7 mouse cellular contexts compared by ENCODE assay signal in genomic region chr7:125428816-125429500, GRCm38 (mm10). TPM values are rescaled to one million over a fixed set of nuclear protein-coding genes. Genes with fewer than 3 reads are reported as not detected.
DNase-seq lines count a peak whose midpoint lies in the region; ATAC-seq and TF ChIP-seq lines count a peak whose summit lies in the region.
"Not testable (repeated sequence)": the region's sequence is repeated elsewhere in the genome, so short reads cannot be mapped to it uniquely, and the experiment has no call there.

No protein-coding gene starts in this region.

- peak; percentile 79 for DNase-seq in liver
- DNase-seq in spleen, adult 12 weeks (ENCODE audit: low spot score) = peak; percentile 29
- peak; percentile 42 for DNase-seq in yolk sac, embryonic 10.5 days (ENCODE audit: low spot score)

- not testable (repeated sequence) for H3K9me3 ChIP-seq in heart, embryonic 11.5 days (replicated peaks; ENCODE audit: control insufficient read depth, low read length); liver, embryonic 15.5 days (replicated peaks)

- not testable (repeated sequence) for TF ChIP-seq CTCF in bone marrow, adult 2 months (IDR thresholded peaks at IDR 0.05; ENCODE audit: control insufficient read depth, insufficient read depth, low read length)

- not testable (repeated sequence) for TF ChIP-seq POLR2A in bone marrow, adult 2 months (IDR thresholded peaks at IDR 0.05; ENCODE audit: borderline replicate concordance, control insufficient read depth, low read depth, low read length)

- H3K4me3 ChIP-seq in bone marrow, adult 2 months (replicated peaks; ENCODE audit: control insufficient read depth, low read depth, low read length); heart, embryonic 11.5 days (ENCODE audit: low read depth, low read length): not testable (repeated sequence)
- H3K4me3 ChIP-seq in liver, embryonic 15.5 days (replicated peaks) = peak overlapping the region; percentile 10; the same call in 1 of the 2 replicates

- not testable (repeated sequence) for H3K4me2 ChIP-seq in heart, embryonic 11.5 days
- peak overlapping the region; percentile 59 for H3K4me2 ChIP-seq in liver, embryonic 15.5 days

- 69% methylated on average over 5 of the region's 5 CpGs for WGBS in bone marrow, adult 2 months
- 64% methylated on average over 5 of the region's 5 CpGs for WGBS in heart, embryonic 11.5 days (ENCODE audit: insufficient replicate concordance)
- WGBS in liver, embryonic 15.5 days (ENCODE audit: insufficient replicate concordance) = 33% methylated on average over 5 of the region's 5 CpGs

- ATAC-seq in erythroblast, adult 5-6 weeks (replicated peaks; ENCODE audit: low FRiP score, poor library complexity, severe bottlenecking) = peak; percentile 90
- ATAC-seq in heart, embryonic 11.5 days (replicated peaks; ENCODE audit: insufficient number of reproducible peaks, low FRiP score, low TSS enrichment) = peak; percentile 91
- ATAC-seq in liver, embryonic 15.5 days (ENCODE audit: insufficient read depth) = peak; percentile 99

- H3K9ac ChIP-seq in heart, embryonic 11.5 days (ENCODE audit: low read depth, low read length) = not testable (repeated sequence)
- peak overlapping the region; percentile 29; the same call in 1 of the 2 replicates for H3K9ac ChIP-seq in liver, embryonic 15.5 days

- not testable (repeated sequence) for H3K27me3 ChIP-seq in heart, embryonic 11.5 days (ENCODE audit: control insufficient read depth, insufficient read depth, low read length); liver, embryonic 15.5 days

- not testable (repeated sequence) for H3K36me3 ChIP-seq in heart, embryonic 11.5 days (ENCODE audit: control insufficient read depth, insufficient read depth, low read length); liver, embryonic 15.5 days (replicated peaks)

- H3K4me1 ChIP-seq in bone marrow, adult 2 months (ENCODE audit: control insufficient read depth, insufficient read depth, low read length); heart, embryonic 11.5 days (ENCODE audit: control insufficient read depth, insufficient read depth, low read length): not testable (repeated sequence)
- H3K4me1 ChIP-seq in liver, embryonic 15.5 days (replicated peaks) = peaks cover 48% of the 10 kb centered on the region

- peak overlapping the region; percentile 34 for H3K27ac ChIP-seq in bone marrow, adult 2 months (ENCODE audit: control insufficient read depth, insufficient read depth, low read depth, low read length, poor library complexity)
- peak overlapping the region; percentile 57 for H3K27ac ChIP-seq in heart, embryonic 11.5 days (ENCODE audit: low read depth, low read length)
- peak overlapping the region; percentile 87 for H3K27ac ChIP-seq in liver, embryonic 15.5 days (replicated peaks)

RNA-seq across cellular contexts. Expression of gene Kdm8, which starts 15.5 kb away (rescaled TPM):
- polyA plus RNA-seq in bone marrow, adult 2 months (2011; ENCODE audit: insufficient read depth, insufficient read length, low replicate concordance, missing spikeins) = 1.5 and 2.5 TPM in 2 replicates
- total RNA-seq in erythroblast, adult 5-6 weeks (2015; ENCODE audit: low replicate concordance) = 6.7 TPM in 1 of 2 replicates, not detected in the other
- 1.3 and 1.8 TPM in 2 replicates for total RNA-seq in erythroblast, adult 5-6 weeks (2017; ENCODE audit: low replicate concordance)
- 7.8 and 7.9 TPM in 2 replicates for polyA plus RNA-seq in heart, embryonic 11.5 days (2014; fragmentation: Nextera tagmentation; extraction: Ambion mirVana)
- 6.3 and 6.5 TPM in 2 replicates for polyA plus RNA-seq in liver, embryonic 15.5 days (2015; fragmentation: Nextera tagmentation; extraction: Ambion mirVana)

Comparison
In these comparisons a context has a peak if more than half of its experiments do, and no peak if none do; other contexts are left out.
1. H3K27ac ChIP-seq: peak in every context shown above with its lines; median percentile 87 in liver, embryonic 15.5 days; 57 in heart, embryonic 11.5 days; 34 in bone marrow, adult 2 months.
2. DNase-seq: peak in every context shown above with its lines; median percentile 79 in liver; 42 in yolk sac, embryonic 10.5 days; 29 in spleen, adult 12 weeks.